Mouse (Mus musculus) left cerebral cortex, adult 8-10 months (tissue): ENCODE results near the gene Tagln. TPM values are rescaled to one million over a fixed set of nuclear protein-coding genes. Genes with fewer than 3 reads are reported as not detected.

Experiments used
- DNase-seq, 2 experiments: peaks; one replicate each; pipeline ENCODE4 v3.0.0; 2022; ENCODE audit warnings: low spot score in 2 of 2
- microRNA-seq, 2 experiments: library from miRNA; unstranded; fragments of <30 nt; microRNA quantifications; one replicate each; pipeline ENCODE4 v1.2.0; 2022
- total RNA-seq, 4 experiments: library from RNA; stranded (reverse); gene quantifications; 2 replicates each; pipeline ENCODE4 v1.2.4; 2022

Gene Tagln
- total RNA-seq, 4 experiments from 2014 or later, result 8.9 to 17.1 (median 9.1) TPM

DNA sequence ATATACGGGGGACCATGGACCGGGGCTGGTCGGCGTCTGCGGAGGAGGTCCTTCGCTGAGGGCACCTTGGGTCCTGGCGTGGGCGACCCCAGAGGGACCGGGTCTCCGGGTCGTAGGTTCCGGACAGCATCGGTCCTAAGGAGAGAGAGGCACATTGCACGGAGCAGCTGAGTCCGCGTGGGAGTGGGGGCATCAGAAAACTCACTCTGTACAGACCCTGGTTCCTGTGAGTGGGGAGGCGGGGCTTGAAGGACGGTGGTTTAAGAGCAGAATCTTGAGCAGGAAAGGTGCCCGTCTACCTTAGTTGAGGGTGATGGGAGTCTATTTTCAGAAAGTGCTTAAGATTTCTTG, 28.8 kb downstream of the Tagln start:
- no peak for DNase-seq

DNA sequence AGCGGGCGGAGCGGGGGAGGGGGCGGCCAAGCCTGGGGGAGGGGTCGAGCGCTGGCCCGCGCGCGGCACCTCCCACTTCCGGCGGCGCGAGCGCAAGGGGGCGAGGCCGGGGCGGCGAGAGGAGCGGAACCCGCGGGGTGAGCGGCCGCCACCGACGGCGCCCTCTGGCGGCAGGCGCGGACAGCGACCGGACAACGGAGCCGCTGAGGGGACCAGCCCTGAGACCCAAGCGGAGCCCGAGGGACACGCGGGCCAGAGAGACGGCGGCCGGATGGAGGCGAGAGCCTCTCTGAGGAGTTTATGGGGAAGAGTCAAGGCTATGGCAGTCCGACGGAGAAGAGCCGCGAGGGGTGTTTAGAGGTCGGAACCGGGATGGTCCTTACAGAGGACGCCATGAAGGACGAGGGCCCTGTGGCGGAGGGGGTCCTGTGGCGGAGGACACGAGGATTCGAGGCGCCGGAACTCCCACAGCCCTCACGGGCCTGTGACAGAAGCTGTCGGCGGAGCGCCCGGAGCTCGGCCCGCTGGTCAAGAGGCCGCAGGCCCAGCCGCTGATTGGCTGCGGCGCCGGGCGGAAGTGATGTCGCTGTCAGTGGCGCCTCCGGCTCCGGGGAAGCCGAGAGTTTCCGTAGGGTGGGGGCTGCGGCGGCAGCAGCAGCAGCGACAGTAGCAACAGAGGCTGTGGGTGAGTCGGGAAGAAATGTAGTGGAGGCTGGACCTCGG, 29.3 kb downstream of the Tagln start, which contains the start of the genes Pcsk7 and Rnf214:
Pcsk7 (plus strand) TSS at position 143 of the 723 bp plus-strand sequence.
Rnf214 (minus strand) TSS at position 557 of the 723 bp plus-strand sequence.
- DNase-seq, result peak; percentile 75 to 89

DNA sequence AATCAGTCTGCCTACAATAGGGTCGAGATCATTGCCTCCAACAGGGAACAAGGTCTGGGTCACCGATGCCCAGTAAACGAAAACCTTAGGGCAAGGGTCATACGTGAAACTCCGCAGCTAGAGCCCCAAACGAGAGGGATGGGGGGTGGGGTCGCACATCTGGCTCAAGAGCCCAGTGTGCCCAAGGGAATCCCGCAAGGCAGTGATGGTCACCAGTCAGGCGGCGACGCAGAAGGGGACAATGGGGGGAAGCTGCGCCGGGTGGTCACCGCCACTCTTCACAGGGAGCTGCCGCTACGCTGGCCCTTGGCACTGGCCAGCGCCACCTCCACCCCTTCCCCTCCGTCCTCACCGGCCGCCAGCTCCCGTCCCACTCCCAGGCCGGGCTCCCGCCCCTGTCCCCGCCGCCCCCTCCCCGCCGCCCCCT, 30.0 kb downstream of the Tagln start:
- DNase-seq, result peak in 1 of 2 experiments; percentile 30

- no peak for DNase-seq
Measured at GRCm38 (mm10) chr9:45905196-45905595, 30.7 kb downstream of the Tagln start.

DNA sequence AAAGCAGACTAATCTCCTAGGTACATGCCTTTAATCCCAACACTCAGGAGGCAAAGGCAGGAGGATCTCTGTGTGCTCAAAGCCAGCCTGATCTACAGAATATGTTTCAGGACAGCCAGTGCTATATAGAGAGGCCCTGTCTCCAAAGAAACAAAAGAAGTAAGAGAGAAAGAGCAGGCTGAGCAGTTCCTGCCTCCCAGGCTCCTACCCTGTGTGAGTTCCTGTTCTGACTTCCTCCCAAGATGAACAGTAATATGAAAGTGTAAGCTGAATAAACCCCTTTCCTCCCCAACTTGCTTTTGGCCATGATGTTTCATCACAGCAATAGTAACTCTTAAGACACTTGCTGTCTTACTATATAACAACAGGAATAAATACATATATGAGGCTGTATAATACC, 42.2 kb downstream of the Tagln start:
- no peak for DNase-seq

Small RNA genes within 50 kb of the gene (microRNA-seq; reads per million reads assigned to microRNA genes)
- 0 reads per million in 2 experiments for gene Mir7087

Other genes starting within 250 kb of the Tagln start
- gene Cep164, start 107.4 kb downstream of the Tagln start, total RNA-seq, result 10 to 100 TPM; 14.9 to 16.3 (median 15.3) TPM
- gene Bace1, start 97.5 kb downstream of the Tagln start, total RNA-seq, result 10 to 100 TPM; 76.6 to 81.9 (median 78.9) TPM
- 10 to 100 TPM; 20.5 to 28.5 (median 23.0) TPM for gene Pcsk7, start 29.6 kb downstream of the Tagln start, total RNA-seq
- gene Rnf214, start 29.1 kb downstream of the Tagln start, total RNA-seq, result 10 to 100 TPM; 72.3 to 85.7 (median 81.2) TPM
- gene Sidt2, start 19.2 kb upstream of the Tagln start, total RNA-seq, result 10 to 100 TPM; 77.9 to 79.8 (median 78.2) TPM
- gene Pafah1b2, start 76.6 kb upstream of the Tagln start, total RNA-seq, result 100 to 1,000 TPM; 206 to 233 (median 217) TPM
- gene Sik3, start 76.8 kb upstream of the Tagln start, total RNA-seq, result 100 to 1,000 TPM; 128 to 145 (median 136) TPM